Mouse (Mus musculus): Measurements from ENCODE around the gene Stmn1.

DNA sequence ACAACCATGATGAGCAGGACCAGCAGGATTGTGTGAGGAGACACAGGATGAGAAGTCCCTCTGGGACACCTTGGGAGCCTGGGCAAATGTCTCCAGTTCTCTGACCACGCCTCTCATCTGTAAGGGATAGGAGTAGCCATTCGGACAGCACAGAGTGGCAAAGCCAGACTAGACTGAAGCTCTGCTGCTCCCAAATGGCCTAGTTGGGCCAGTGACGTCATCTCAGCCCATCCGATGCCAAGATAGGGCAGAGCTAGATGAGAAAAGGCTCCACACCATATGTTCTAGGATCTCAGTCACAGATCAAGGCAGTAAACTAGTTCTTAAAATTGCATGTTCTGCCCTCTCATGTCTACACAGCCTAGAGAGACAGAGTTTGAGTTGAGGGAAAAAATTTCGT, 9.3 kb upstream of the Stmn1 start:
- no peak for TF ChIP-seq CTCF (IDR thresholded peaks at IDR 0.05; ENCODE audit: low read depth, low read length)
- no peak for TF ChIP-seq POLR2A (IDR thresholded peaks at IDR 0.05; ENCODE audit: borderline replicate concordance, low read depth, low read length)

Measured in bone marrow macrophage, adult 2 months (primary cell).